Mouse (Mus musculus): ENCODE results near the gene Lnx2.

The Lnx2 gene

GRCm38 (mm10) chr5:147076026-147076798 lies at the start of gene Lnx2:
Gene Lnx2, minus strand, starts transcription at chr5:147076586.
- DNase-seq (ENCODE audit: low spot score in 2 of 2): peak; percentile 96 to 98

DNA sequence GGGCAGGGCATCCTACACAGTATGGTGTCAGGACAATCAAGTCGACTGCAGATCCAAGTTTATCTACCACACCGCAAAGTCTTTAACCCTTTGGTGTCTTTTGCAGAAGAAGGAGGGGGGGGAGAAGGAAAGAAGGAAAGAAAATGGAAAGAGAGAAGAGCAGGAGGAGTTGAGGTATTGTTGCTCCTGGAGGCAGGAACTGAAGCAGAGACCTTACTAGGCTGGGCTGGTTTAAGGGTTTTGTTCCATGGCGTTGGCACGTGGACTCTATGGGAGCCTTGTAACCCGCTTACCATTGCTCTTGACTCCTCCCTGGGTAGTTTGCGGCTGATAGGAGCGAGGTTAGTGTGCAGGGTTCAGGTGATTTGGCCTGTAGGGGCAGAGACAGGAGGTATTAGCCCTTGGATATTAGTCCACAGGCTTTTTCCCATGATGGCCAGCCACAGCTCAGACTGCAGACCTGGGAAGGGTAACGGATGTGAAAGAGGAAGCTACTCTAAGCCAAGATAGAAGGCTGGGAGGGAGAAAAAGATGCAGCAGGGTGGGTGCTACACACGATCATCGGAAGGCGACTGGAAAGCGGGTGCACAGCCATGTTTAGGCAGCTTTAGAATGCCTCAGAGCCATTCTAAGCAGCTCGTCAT lies 49.3 kb upstream of the Lnx2 start:
- no peak for DNase-seq (ENCODE audit: low spot score in 2 of 2)

DNA sequence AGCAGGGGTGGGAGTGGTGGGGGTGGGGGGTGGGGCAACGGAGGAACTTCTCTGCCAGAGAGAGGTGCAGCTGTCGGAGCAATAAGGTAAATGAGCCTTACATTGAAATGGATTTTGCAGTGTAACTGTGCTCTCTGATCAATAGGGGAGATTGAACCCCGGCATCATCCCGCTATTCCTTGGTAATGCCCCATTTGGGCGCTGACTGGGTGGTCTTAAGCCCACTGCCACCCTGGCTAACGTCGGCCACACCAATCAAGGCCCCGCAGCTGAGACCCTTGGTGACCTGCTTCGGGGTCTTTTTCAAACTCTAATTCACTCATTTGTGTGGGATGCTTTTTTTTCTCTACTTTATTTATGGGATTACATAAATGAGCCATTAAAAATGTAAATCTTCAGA lies 48.4 kb upstream of the Lnx2 start:
- DNase-seq (ENCODE audit: low spot score in 2 of 2): no peak

GRCm38 (mm10) chr5:147121146-147121545 lies 44.8 kb upstream of the Lnx2 start:
- no peak for DNase-seq (ENCODE audit: low spot score in 2 of 2)

DNA sequence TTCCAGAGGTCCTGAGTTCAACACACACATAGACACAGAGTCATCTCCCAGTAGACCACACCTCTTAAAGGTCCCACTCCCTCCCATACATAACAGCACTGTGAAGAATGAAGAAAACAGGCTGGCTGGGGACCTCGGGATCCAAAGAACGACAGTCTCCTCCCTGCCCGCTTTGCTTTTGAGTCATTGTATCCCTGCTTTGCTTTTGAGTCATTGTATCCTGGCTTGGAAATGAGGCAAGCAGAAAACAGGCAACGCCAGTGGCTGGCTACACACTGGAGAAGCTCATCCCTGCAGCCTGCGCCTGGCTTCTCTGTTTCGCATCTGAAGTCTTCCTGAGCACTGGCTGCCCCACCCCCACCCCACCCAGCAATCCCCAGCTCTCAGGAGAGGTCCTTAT lies 40.6 kb upstream of the Lnx2 start:
- DNase-seq (ENCODE audit: low spot score in 2 of 2): no peak

DNA sequence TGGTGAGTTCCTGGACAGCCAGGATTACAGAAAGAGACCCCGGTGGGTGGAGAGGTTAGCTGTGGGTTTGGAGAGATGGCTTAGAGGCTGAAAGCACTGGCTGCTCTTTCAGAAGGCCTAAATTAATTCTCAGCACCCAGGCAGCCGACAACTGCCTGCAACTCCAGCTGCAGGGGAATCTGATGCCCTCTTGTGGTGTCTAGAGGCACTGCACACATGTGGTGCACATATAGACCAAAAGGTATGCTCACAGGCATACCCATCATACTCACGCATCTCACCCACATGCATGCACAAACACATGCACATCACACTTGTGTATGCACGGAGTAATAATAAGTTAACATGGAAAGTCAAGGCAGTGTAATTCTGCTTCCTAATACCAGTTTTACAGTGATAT lies 39.2 kb upstream of the Lnx2 start:
- DNase-seq (ENCODE audit: low spot score in 2 of 2): no peak

GRCm38 (mm10) chr5:147114738-147115137 lies 38.4 kb upstream of the Lnx2 start:
- no peak for DNase-seq (ENCODE audit: low spot score in 2 of 2)

DNA sequence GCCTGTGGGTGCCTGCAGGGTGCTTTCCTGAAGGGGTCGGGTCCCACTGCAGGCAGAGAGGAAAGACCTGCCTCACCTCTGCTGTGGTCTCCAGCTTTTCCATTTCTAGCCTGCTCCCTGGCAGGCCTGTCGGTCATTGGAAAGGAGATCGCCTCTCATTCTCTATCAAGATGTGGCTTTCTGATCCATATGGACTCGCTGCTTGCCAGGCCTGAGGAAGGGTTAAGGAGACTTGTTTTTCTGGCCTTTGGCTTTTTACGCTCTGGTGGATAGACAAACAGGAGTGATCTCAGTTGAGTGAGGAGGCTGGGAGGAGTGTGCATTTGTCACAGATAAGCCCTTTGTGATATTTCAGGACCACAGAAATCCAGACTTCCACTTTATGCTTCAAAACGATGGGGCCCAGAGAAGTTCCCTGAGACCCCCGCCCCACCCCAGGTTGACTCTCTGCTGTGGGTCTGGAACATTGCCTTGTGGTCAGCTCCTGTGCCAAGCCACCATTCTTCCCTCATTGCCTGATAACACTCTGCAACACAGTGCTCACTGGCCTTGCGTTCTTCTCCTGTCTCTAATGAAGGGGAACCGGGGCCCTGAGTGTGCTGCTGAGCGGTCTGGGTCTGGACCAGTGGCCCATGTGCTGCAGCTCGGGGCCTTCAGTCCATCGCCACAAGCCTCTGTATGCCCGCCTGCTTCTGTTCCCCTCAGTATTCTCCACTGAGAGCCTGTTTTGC lies 32.6 kb upstream of the Lnx2 start:
- no peak for DNase-seq (ENCODE audit: low spot score in 2 of 2)

DNA sequence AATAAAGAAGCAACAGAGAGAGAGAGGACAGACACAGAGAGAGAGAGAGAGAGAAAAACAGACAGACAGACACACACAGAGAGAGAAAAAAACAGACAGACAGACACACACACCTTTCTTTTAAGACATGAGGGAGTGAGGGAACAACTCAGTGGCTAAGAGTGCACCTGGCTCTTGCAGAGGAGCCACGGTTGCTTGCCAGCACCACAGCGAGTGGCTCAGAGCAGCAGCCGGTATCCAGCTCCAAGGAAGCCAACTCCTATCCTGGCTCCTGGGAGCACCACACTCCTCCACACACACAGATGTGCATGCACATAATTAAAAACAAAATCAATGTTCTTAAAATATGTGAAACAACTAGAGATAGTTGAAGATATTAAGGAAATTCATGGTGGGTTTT lies 30.9 kb upstream of the Lnx2 start:
- no peak for DNase-seq (ENCODE audit: low spot score in 2 of 2)

DNA sequence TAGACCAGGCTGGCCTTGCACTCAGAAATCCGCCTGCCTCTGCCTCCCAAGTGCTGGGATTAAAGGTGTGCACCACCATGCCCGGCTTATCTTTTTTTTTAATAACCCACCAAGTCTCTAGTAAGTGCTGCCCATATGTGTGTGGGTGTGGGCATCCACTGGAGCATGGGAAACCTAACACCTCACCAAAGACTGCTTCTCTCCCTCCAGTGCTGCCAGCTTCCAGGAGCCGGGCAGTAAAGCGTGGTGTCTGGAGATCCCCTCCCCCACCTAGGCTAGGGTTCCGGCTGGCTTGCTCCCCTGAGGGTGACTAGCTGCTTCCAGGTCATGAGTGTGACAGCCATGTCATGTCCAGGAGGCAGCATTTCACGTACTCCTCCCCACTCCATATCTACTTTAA lies 25.9 kb upstream of the Lnx2 start:
- DNase-seq (ENCODE audit: low spot score in 2 of 2): no peak

- no peak for DNase-seq (ENCODE audit: low spot score in 2 of 2)
Observed at GRCm38 (mm10) chr5:147100180-147100579, 23.8 kb upstream of the Lnx2 start.

GRCm38 (mm10) chr5:147098667-147099066 lies 22.3 kb upstream of the Lnx2 start:
- DNase-seq (ENCODE audit: low spot score in 2 of 2): no peak

- DNase-seq (ENCODE audit: low spot score in 2 of 2): no peak
Observed at GRCm38 (mm10) chr5:147096586-147096985, 20.2 kb upstream of the Lnx2 start.

- no peak for DNase-seq (ENCODE audit: low spot score in 2 of 2)
Observed at GRCm38 (mm10) chr5:147094296-147094695, 17.9 kb upstream of the Lnx2 start.

- no peak for DNase-seq (ENCODE audit: low spot score in 2 of 2)
Observed at GRCm38 (mm10) chr5:147092448-147092847, 16.1 kb upstream of the Lnx2 start.

- no peak for DNase-seq (ENCODE audit: low spot score in 2 of 2)
Observed at GRCm38 (mm10) chr5:147090256-147090963, 14.0 kb upstream of the Lnx2 start.

GRCm38 (mm10) chr5:147089836-147090235 lies 13.4 kb upstream of the Lnx2 start:
- no peak for DNase-seq (ENCODE audit: low spot score in 2 of 2)

- DNase-seq (ENCODE audit: low spot score in 2 of 2): no peak
Observed at GRCm38 (mm10) chr5:147086816-147087215, 10.4 kb upstream of the Lnx2 start.

DNA sequence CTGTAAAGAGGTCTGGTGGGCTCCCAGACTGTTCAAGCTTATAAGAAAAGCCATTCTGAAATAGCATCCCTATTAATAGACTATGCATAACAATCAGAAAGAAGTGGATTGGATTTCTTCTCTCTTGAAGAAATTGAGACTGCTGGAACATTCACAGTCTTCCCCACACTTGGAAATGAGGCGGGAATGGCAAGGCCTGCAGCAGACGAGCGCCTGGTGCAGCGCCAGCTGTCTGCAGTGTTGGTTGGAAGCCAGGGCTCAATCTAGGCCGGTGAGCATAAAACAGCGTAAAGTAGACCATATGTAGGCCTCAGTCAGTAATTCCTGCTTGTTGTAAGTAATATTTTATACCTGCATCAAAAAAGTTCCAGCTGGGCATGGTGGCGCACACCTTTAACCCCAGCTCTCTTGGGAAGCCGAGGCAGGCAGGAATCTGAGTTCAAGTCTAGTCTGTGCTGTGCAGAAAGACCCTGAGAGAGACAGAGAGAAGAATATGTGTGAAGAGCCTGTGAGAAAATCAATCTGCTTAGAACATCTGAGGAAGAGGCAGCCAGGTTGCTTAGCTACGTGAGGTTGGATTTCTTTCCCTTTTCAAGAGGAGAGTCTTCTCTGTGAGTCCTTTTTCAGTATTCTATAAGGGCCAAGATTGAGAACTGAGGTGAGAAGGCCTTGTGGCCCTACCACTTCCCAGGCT lies 9.0 kb upstream of the Lnx2 start:
- peak; percentile 63 to 67 for DNase-seq (ENCODE audit: low spot score in 2 of 2)

DNA sequence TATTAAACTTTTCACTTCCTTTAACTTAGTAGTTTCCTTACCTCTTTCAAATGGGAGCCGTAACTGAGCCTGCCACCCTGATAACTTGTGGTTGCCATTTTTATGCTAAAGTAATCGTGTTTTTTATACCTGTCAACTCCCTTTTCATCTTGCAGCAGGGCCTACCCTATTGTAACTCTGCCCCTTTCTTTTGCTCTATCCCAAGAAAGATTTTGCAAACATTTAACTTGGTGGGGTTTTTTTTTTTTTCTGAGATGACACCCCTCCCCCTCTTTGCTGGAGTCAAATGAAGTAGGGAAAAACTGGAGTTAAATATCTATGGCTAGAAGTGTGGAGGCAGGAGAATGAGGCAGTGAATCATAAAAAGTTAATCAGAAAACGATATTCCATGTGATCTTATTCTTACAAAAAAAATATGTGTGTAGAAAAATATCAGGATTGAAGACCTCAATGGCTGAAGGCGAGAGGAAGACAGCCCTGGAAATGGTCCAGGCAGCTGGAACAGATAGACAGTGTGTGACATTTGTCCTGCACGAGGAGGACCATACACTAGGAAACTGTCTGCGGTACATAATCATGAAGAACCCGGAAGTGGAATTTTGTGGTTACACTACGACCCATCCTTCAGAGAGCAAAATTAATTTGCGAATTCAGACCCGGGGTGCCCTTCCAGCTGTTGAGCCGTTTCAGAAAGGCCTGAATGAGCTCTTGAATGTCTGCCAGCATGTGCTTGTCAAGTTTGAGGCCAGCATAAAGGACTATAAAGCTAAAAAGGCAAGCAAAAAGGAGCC lies 1.9 kb upstream of the Lnx2 start:
- DNase-seq (ENCODE audit: low spot score in 2 of 2): no peak
